11 mouse cellular contexts compared by ENCODE assay signal in the genomic region with DNA sequence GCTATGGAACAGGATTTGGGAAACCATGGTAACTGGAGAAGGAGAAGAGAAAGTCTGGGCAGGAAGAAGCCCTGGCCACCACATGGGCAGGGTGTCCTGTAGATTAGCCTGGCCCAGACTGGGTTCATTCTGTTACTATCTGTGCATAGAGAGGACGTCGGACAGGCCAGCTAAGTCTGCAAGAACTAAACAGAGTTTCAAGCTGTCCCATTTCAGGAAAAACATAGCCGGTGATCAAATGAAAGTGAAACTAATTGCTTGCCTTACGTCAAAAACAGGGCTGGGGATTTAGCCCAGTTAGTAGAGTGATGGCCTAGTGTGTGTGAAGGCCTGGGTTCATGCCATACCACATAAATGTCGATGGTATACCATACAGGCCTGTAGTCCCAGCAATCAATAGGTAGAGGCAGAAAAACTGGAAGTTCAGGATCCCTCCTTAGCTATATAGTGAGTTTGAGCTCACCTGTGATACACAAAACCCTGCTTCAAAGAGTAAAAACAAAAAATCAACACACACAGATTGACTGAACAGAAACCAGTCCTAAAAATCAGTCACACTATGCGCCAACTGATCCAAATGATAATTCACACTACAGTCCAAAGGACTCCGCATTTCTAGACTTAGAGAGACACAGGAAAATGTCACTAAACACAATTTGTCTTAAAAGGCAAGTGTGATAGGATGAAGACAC. TPM values are rescaled to one million over a fixed set of nuclear protein-coding genes. Genes with fewer than 3 reads are reported as not detected.
DNase-seq lines count a peak whose midpoint lies in the region; ATAC-seq and TF ChIP-seq lines count a peak whose summit lies in the region.
"Had no signal": no experiment of that assay in that cellular context is flagged by ENCODE, and none has a peak within 500 bp of the region (broad histone marks: within the 10 kb centered on the region; RNA-seq: fewer than 3 reads in every experiment).

No protein-coding gene starts in this region.

- peak; percentile 43 for DNase-seq in heart, adult 8-10 months (ENCODE audit: low spot score)
- no peak for DNase-seq in heart, postnatal 14 days
- DNase-seq in testis, postnatal 14 days (ENCODE audit: low spot score), result no peak
- DNase-seq in frontal cortex, adult 2 months (ENCODE audit: extremely low spot score in 1 of 2, low spot score in 1 of 2), result no peak
- no peak for DNase-seq in kidney, postnatal 4 days

- H3K36me3 ChIP-seq in testis, adult 2 months (ENCODE audit: control insufficient read depth, insufficient read depth, low read length), result no peaks in the 10 kb centered on the region
- H3K36me3 ChIP-seq in small intestine, adult 2 months (ENCODE audit: control insufficient read depth, insufficient read depth, low read length), result no peaks in the 10 kb centered on the region
- H3K36me3 ChIP-seq: kidney, embryonic 15.5 days; limb, embryonic 15.5 days; neural tube, embryonic 13.5 days had no signal

- TF ChIP-seq POLR2A in testis, adult 2 months (IDR thresholded peaks at IDR 0.05; ENCODE audit: control insufficient read depth, low read depth, low read length), result no peak
- no peak for TF ChIP-seq POLR2A in small intestine, adult 2 months (IDR thresholded peaks at IDR 0.05; ENCODE audit: low read depth, low read length)

- ATAC-seq in erythroid progenitor cell, adult 5-6 weeks (replicated peaks; ENCODE audit: low FRiP score, poor library complexity, severe bottlenecking), result 0 out of 2 replicates have a peak, but pooled peaks have one; percentile 25

- no peak for TF ChIP-seq CTCF in testis, adult 2 months (IDR thresholded peaks at IDR 0.05; ENCODE audit: control insufficient read depth, insufficient read depth, insufficient replicate concordance, low read depth, low read length)
- no peak for TF ChIP-seq CTCF in small intestine, adult 2 months (IDR thresholded peaks at IDR 0.05; ENCODE audit: extremely low read depth, insufficient read length, insufficient replicate concordance, low read depth, low read length)

- no peaks in the 10 kb centered on the region for H3K27me3 ChIP-seq in testis, adult 2 months (ENCODE audit: control insufficient read depth, insufficient read depth, low read length)
- H3K27me3 ChIP-seq in small intestine, adult 2 months (ENCODE audit: control insufficient read depth, insufficient read depth, low read length), result no peaks in the 10 kb centered on the region
- H3K27me3 ChIP-seq: kidney, embryonic 15.5 days; limb, embryonic 15.5 days; neural tube, embryonic 13.5 days had no signal

- WGBS in small intestine, adult 2 months, result 33% methylated on average over 7 of the region's 7 CpGs

- no peaks in the 10 kb centered on the region for H3K4me1 ChIP-seq in testis, adult 2 months (ENCODE audit: control insufficient read depth, insufficient read depth, low read length)
- H3K4me1 ChIP-seq in small intestine, adult 2 months (ENCODE audit: control insufficient read depth, insufficient read depth, insufficient read length, low read length), result peaks cover 3% of the 10 kb centered on the region; the same call in 1 of the 2 replicates
- H3K4me1 ChIP-seq: kidney, embryonic 15.5 days; limb, embryonic 15.5 days; neural tube, embryonic 13.5 days had no signal

- H3K27ac ChIP-seq in testis, adult 2 months (ENCODE audit: control insufficient read depth, insufficient read depth, low read depth, low read length), result peak overlapping the region; percentile 42; the same call in 1 of the 2 replicates
- H3K27ac ChIP-seq in small intestine, adult 2 months (ENCODE audit: insufficient read depth, low read depth, low read length), result peak overlapping the region; percentile 67
- H3K27ac ChIP-seq: kidney, embryonic 15.5 days; limb, embryonic 15.5 days; neural tube, embryonic 13.5 days had no signal

- H3K4me3 ChIP-seq in testis, adult 2 months (ENCODE audit: control insufficient read depth, low read depth, low read length), result no peak overlapping the region
- peak overlapping the region; percentile 39 for H3K4me3 ChIP-seq in small intestine, adult 2 months (ENCODE audit: low read depth, low read length)
- H3K4me3 ChIP-seq: kidney, embryonic 15.5 days; limb, embryonic 15.5 days; neural tube, embryonic 13.5 days had no signal

- intact Hi-C loops in heart, postnatal 14 days (cut with DNase I), result no loop called here

RNA-seq across cellular contexts. Expression of a gene that starts 21.9 kb away (rescaled TPM):
- total RNA-seq in heart, adult 8-10 months (2022), result 10 to 100 TPM; 22.2 to 26.4 (median 24.5) TPM
- 10 to 100 TPM; 18.4 to 20.5 TPM for total RNA-seq in heart, postnatal 14 days (2021)
- polyA plus RNA-seq in testis, adult 2 months (2012; rRNA removed), result 1.4 and 1.6 TPM in 2 replicates
- 9.4 and 10.5 TPM in 2 replicates for total RNA-seq in erythroid progenitor cell, adult 5-6 weeks (2015; ENCODE audit: low replicate concordance)
- total RNA-seq in erythroid progenitor cell, adult 5-6 weeks (2017; ENCODE audit: low replicate concordance), result 7.4 and 7.6 TPM in 2 replicates
- 1.7 and 5.3 TPM in 2 replicates for polyA plus RNA-seq in small intestine, adult 2 months (2012; rRNA removed)
- polyA plus RNA-seq in frontal cortex, adult 2 months (2012; rRNA removed), result 23.7 and 23.8 TPM in 2 replicates
